Mouse (Mus musculus) thymus, postnatal 36 days (tissue): Measurements from ENCODE around the gene Pomp.
A peak's percentile ranks its signal among the peaks of the same experiment; 100 is the strongest.

Experiments used
- DNase-seq, 2 experiments: peaks; one replicate each; pipeline ENCODE4 v3.0.0; 2022; ENCODE audit warnings: mixed read lengths in 2 of 2

Pomp gene

DNA sequence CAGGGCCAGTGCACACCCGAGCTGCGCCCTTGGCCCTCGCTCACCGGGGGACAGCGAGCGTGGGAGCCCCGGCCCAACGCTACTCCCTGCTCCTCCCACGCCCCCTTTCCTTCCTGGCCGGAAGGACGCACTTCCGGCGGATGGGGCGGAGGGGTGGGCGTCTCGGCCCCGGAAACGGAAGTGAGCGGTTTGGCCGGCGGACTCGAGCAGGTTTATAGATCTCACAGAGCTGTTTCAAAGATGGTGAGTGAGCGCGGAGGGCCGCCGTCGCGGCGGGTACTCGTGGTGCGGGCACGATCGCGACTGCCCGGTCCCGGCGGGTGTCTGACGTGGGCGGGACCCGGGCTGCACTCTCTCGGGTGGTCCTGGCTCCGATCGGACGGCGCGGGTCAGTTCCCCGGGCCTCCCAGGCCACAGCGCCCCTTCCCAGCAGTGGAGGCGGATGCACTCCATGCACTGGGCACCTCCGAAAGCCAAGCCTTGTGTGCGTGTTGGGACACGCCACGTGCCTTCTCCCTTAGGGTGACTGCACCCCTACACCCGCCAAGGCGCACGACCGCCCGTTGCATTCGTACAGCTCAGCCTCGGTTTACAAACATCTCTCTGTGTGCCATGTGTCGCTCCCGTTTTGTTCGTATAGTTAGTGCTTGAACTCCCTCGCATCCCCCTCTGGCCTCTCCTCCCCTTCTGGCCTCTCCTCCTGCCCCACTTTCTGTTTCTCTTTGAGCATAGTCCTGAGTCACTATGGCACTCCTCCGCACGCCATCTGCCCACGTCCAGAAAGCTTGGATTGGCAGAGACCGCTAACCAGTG is at the start of gene Pomp:
Gene Pomp (plus strand): TSS at position 13 of the 813 bp plus-strand sequence.
- DNase-seq = peak; percentile 88 to 91

DNA sequence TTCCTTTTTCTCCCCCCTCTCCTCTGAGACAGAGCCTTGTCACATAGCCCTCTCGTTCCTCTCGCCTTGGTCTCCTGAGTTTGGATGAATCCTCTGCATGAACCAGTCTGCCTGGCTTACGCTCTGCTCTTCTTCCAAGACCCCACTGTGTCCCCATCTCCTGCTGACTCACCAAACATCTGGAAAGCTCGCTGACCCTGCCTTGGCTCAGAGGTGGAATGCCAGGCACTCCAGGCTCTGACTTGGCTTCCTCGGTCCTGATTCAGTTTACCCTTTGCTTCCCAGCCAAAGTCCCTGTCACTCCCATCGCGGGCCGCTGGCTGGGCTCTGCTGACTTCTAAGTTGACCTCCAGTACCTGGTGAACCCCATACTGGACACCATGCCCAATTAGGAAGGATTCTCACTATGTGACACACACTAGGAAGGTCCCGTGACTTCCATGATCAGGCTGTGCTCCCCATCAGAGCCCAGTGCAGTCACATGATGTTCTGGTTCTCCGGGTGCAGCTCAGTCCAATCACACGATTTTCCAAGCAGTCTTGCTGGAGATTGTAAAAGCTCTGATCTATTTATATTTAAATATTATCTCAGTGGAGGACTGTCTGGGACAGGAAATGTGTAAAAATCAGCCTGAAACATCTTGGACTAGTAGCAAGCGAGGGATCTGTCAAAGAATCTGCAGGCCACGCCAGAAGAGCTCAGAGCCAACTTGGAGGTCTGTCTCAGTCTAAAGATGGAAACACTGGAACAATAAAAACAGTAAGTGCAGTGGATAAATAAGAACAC is 47.8 kb upstream of the Pomp start:
- DNase-seq = no peak

DNA sequence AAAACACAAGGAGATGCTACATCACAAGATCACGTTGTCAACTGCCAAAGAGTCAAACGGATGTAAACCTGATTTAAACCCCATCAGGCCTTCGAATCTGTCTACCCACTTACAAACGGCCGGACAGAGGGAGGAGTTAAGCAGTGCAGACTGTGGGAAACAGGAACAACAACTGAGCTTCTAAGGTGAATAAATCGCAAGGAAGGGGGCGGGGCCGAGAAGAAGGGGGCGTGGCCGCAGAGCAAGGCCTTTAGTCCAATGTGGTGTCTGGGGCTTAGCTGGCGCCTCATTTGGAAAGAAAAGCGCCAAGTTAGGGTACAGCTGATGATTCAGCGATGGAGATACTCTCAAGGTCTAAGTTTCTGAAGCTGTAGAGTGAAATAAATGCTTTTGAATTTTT is 45.3 kb upstream of the Pomp start:
- no peak for DNase-seq

DNA sequence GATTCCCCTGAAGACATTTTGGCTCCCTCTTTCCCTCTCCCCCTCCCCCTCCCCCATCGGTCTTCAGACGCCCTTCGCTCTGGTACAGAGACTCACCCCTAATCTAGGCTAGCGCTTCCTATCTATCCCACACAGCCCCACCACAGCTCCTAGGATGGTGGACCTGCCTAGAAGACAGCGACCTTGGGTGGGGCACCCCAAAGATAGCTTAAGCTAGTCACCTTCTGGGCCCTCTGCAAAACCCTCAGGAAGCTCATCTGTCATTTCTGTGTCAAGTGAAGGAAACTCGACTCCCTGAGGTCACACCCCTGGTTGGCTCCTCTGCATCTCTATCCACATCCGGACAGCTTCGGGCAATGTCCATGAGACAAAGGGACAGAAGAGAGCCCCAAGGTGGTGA is 44.7 kb upstream of the Pomp start:
- no peak for DNase-seq

DNA sequence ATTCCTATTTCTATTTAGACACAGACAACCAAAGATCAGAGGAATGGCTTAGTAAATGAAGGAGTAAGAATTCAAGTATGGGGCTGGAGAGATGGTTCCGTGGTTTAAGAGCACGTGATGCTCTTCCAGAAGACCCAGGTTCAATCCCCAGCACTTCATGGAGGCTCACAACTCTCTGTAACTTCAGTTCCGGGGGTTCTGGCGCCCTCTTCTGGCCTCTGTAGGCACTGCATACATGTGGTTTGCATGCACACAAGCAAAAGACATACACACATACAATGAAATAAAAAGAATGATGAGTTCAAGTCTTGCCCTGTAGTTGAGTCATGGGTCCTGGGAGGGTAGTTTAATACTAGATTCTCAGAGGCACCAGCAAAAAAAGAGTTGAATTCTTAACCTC is 43.8 kb upstream of the Pomp start:
- no peak for DNase-seq

DNA sequence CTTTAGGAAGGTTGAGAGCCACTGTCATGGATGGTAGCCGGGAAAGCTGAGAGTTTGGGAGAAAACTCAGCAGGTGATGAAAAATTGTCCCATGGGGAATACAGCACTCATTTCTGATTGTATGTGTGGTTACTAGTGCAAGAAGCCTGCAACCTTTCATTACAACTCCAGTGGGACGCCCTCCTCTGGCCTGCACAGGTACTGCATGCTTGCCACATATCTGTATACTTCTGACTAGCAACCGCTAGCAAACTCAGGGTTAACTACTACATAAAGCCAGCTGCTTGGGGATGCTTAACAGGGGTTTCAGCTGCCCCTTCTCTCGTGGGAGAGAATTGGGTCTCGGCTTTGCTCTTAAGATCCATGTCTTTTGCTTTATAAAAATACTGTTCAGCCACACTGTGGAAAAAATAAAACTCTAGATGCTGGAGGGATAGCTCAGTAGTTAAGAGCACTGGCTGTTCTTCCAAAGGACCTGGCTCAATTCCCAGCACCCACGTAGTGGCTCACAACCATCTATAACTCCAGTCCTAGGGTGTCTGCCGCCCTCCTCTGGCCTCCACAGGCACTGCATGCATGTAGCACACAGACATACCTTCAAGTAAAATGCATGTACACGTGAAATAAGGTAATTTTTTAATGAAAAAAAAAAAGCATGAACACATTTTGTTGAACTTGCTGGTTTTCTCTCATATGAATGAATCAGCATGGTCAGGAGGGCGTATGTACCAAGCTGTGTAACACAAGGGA is 42.3 kb upstream of the Pomp start:
- DNase-seq = no peak

DNA sequence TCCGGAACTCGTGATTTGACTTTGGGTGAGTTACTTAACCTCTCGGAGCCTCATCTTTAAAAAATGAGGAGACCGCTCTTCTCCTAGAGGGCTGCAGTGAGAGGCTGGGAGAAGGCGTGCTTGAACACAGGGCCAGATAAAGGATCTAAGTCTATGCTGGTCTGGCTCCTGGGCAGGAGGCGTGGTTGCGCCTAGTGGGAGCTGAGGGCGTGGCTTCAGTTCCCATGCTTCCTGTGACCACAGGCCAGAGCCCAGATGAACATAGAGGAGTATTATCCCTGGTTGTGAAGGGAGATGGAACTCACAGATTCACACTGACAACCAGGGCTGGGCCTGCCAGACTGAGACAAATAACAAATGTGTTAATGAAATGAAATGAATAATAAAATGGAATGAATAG is 41.4 kb upstream of the Pomp start:
- no peak for DNase-seq

DNA sequence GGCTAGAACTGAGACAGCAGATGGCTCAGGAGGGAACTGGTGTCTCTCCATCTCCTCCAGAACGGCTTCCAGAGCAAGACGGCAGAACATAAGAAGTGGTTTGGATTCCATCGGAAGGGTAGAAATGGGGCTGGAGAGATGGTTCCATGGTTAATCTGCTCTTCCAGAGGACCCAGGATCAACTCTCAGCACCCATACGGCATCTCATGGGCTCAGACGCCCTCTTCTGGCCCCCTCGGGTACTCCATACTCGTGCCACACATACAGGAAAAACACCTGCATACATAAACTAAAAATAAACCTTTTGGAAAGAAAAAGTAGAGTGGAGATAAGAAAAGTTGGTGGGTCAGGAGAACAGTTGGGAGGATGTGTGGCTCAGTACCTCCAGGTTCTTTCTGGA is 40.4 kb upstream of the Pomp start:
- DNase-seq = no peak

DNA sequence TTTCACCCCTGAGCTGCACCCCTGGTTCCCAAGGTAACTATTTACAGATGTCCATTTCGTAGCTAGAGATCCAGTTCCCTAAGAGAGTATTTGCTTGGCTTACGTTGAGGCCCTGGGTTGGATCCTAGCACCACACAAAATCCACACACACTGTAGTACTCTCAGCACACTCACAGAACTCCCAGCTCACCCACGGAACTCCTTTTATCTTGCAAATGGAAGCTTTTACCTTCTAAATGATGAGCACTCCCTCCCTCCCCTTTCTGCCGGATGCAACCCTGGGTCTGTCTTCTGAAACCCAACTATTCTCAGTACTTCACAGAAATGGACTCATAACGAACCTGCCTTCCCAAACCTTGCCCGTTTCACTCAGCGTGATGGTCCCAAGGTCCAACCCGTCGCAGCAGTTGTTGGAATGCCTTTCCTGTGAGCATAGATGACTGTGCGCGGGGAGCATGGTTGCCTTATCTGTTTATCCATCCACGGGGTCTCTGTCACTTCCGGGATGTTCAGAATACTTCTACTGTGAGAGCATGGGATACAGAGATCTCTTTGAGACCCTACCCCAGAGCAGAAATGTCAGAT is 36.1 kb upstream of the Pomp start:
- DNase-seq = no peak

DNA sequence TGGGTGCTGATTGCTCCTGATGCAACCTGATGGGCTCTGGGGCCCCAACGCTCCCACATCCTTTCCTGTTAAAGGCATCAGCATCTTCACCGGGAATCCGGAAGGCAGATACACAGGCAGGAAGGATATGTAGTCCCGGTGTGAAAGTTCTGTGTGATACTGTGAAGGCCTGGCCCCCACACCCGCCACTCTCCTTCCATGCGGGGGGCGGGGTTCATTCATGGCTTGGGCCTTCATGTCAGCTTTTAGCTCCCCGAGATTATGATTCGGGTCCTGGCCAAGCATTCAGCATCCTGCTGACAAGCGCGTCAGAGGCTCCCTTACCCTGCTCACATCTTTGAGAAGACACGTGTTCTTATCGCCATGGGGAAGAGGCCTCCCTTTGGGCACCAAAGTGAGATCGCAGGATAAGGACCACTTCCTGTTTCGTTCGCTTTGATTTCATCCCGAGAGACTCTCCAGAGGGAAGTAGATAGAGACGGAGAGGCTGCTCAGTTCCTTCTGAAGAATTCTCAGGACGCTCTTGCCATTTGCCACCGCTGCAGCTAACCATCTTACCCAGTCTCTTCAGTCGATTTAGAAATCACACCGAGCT is 34.8 kb upstream of the Pomp start:
- DNase-seq = no peak

DNA sequence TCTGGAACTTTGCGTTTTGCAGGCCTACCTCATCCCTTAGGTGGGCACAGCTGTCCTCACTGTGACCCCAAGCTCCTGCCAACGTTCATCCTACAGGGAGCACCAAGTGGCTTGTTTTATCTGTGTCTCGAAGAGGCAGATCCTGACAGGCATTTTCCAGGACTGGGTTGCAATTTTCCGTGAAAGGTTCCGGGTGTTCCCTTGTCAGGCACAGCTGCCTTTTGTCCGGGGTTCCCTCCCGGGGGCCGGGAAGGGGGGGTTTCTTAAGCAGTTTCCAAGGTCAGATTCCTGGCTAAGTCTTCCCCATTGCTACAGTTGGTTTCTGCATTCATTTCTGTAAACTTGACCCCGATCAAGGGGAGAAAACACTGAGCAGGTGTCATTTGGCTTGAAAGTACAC is 34.2 kb upstream of the Pomp start:
- no peak for DNase-seq

DNA sequence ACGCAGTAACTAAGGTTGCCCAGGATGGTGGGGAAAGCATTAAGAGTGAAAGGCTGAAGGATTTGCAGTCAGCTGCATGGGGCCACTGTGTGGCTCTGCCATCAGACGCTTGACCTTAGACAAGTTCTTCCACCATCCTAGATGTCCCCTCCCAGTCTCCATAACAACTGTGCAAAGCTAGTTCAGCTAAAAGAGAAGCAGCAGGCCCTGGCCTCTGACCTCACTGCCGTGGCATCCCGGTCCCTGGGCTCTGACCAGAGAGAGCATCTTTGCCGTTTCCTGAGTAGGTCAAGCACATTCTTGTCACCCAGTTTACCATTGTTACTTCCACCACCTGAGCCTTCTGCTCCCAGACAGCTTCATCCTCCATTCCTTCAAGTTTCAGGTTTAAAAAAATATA is 33.7 kb upstream of the Pomp start:
- no peak for DNase-seq

DNA sequence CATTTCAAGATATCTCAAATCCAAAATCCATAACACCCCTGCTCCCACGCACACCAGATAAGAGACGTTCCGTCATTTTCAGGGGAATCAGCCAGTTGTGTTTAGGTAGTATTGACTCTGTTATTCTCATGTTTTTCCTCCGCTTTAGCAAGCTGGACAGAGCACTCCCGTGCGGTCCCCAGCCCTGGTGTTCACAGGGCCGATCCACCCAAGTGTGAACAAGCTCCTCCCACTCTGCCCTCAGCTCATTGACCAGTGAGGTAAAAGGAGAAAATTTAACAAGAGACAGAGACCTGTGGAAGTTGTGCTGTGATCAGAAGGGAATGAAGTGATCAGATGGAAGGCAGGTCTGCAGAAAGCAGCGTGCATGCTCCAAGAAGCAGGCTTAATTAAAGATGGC is 31.4 kb upstream of the Pomp start:
- DNase-seq = no peak

DNA sequence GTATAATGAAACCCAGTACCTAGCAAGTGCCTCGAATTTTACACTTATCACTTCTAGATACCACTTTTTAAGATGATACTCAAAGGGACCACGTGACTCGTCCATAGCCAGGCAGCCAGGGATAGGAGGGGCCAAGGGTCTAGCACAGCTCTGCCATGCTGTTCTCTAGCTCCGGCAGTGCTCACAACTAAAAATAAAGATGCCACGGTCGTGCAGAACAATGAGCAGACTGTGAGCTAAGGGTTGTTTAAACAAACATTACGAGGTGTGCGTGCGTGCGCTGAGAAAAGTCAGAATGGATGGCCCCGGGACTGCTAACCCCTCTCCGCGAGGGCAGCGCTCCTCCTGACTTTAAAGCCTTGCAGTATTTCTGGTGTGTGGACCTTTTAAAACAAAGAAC is 27.4 kb upstream of the Pomp start:
- DNase-seq = no peak

DNA sequence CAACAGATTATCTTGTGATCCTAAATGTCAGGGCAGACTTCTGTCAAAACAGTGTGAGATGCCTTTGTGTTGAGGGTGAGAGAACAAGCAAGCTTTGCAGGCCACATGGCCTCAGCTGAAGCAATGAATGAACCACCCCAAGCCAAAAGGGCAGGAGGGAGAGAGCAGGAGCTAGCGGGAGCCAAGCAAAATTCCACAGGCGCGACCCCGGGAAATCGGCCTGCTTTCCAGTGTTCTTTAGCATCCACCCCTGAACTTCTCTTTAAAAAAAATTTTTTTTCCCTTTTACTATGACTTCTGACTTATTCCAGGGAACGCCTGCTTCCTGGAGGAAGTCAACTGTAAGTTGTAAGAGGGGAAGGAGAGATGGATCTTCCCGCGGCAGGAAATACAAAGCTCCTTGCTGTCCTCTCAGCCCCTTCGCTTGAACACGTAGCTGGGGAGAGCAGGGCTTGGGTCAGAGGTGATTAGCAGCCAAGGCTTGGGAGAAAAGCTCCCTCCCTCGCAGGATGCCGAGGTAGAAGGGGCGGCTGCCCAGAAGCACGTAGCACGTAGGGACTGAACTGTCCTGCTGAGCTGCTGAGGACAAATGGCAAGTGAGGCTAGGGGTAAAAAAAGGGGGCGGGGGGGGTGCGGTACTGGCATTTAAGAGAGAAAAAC is 25.3 kb upstream of the Pomp start:
- DNase-seq = no peak

DNA sequence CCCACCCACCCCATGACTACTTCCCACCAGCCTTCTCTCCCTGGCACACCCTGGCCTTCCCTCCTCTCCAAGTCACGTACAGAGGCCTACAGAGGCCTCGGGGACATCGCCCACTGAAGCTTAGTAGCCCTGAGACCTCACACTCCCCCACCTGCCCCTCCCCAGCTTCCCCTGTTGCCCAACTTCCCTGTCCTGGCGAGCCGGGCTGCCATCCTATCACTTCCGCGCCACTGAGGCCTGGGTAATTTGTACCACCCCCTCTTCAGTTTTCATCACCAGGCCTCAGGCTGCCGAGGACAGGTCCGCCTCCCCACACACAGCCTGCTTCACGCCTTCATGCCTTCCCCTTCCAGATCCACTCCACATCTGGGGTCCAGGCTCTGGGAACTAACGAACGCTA is 20.8 kb upstream of the Pomp start:
- no peak for DNase-seq

DNA sequence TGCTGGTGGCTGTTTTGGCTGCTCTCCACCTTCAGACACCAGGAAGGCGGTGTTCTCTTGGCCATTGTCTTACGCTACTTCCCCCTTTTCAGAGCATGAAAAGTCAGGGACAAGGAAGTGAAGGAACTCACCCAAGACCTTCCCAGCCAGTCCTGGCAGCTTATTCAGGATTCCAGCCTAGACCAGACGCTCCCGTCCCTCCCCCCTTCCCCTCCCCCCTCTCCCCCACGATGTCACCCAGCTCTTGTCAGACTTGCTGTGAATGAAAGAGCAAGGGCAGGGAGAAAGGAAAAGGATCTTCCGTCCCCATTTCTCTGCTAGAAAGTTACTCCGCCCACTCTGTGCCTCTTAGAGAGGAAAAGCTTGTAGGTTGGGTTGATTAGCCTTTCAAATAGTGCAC is 16.9 kb upstream of the Pomp start:
- no peak for DNase-seq

DNA sequence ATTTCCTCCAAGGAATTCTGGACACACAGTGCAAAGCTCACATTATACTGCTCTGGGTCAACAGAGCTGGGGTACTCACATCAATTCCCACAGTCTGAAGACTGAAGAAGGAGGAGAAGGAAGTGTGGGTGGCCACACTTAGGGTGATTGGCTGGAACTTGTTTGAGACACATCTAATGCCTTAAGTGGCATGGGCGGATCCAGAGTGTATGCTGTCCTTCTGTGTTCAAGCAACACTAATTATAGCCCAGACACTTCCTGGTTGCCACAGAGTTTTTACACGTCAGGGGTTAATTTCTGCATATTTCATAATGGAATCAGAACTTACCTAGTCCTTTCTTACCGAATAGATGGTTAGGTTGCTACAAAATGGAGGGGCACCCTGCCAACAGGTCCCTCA is 14.9 kb upstream of the Pomp start:
- no peak for DNase-seq

DNA sequence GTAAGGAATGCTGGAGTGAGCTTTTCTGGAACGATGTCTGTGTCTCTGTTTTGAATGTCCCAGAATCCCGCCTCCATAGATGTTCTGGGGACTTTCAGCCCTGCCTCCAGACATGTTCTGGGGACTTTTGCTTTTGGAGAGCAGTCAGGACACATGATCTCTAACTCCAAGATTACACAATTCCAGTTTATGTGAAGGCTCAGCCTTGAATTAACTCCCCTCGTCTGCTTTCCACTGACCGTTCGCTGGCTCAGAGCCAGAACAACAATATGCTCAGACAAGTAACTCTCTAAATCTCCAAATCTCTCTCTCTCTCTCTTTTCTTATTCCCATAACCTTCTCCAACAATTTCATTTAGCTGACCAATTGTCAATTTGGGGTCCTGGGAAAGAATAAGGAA is 12.9 kb upstream of the Pomp start:
- DNase-seq = no peak

DNA sequence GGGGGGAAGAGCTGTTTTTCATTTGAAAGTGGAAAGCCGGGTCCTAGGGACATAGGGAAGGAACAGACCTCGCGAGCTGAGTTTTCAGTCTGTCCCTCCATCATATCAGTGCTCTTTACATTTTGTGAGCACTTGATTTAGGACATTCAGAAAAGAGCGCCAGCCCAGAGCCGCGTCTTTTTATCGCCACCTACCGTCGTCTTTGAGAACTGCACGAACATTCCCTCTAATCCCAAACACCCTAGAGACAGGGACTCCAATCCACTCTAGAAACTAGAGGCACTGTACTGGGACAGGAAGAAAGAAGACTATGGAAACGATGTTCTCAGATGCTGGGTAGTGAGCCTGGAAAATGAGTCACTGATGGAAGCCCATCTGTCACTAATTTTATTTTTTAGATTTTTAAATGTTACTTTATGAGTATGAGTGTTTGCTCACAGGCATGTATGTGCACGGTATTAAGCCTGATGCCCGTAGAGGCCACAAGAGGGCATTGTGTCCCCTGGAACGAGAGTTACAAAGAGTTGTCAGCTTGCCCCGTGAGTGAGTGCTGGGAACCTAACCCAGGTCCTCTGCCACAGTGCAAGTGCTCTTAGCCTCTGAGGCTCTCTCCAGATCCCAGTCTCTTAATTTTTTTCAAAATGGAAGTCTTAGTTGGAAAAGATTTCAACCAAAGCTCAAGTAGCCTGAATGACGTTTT is 11.9 kb upstream of the Pomp start:
- peak; percentile 13 to 46 for DNase-seq

DNA sequence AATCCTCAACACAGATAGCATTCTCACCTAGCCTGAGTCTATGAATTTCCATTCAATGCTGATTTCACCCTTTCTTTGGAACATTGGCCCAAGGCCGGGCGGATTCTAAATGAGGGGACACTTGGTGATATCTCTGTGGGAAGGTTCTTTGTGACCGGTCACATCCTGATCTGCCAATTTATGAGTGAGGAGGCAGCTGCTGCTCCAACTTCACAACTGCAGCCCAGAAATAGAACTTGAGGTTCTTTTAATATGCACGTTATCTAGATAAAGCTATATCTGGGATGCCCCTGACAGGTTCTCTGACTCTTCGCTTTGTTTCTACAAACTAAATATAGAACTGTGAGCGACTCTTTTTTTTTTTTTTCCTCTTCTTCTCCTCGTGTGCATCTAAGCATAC is 10.1 kb upstream of the Pomp start:
- no peak for DNase-seq

DNA sequence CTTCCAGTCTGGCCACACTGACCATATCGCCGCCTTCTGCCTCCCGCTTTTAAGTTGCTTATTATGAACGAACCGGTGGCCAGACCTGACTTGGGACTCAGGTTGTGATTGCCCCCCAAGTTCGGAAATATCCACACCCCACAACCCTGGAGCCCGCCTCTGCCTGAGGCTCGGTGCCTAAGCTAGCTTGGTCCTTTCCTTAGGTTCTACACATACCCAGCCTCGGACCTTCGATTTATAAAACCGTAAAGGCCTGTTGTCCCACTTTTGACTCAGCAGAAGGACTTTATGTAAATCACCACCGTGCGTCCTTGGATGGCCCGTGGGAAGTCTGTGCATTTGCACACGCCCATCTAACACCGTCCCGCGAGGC is 199 bp upstream of the Pomp start:
- peak in 1 of 2 experiments; percentile 5 for DNase-seq
